Mouse (Mus musculus) CD4-positive, CD25-positive, alpha-beta regulatory T cell, adult 9 weeks (primary cell): ENCODE data around the gene Cdc42ep3. TPM values are rescaled to one million over a fixed set of nuclear protein-coding genes. Genes with fewer than 3 reads are reported as not detected.

ENCODE experiments used
- polyA plus RNA-seq: library from polyadenylated mRNA; unstranded; fragments of 100-300 nt; shearing (Covaris generic); gene quantifications from one replicate; pipeline ENCODE4 v1.2.1, GENCODE M21; 2017

Gene Cdc42ep3
- polyA plus RNA-seq, result 27.7 TPM

GRCm38 (mm10) chr17:79354444-79355270 lies at the start of gene Cdc42ep3:
Gene Cdc42ep3, minus strand, starts transcription at chr17:79355091.

